Mouse (Mus musculus) G1E (cell line): ENCODE results near the gene Gm17728. TPM values are rescaled to one million over a fixed set of nuclear protein-coding genes. Genes with fewer than 3 reads are reported as not detected.
"Not testable (repeated sequence)": the region's sequence is repeated elsewhere in the genome, so short reads cannot be mapped to it uniquely, and the experiment has no call there.

Experiments used
- ATAC-seq: 2 replicates; pipeline ENCODE4 v1.8.0; 2016; ENCODE audit warnings: mild to moderate bottlenecking; ENCODE audit not compliant: insufficient number of reproducible peaks, poor library complexity, low FRiP score, severe bottlenecking; ENCODE audit errors: extremely low read depth
- DNase-seq: peaks from one replicate; pipeline ENCODE4 v3.0.0; 2012; ENCODE audit warnings: low spot score
- H3K27me3 ChIP-seq: 2 replicates; pipeline ENCODE4 v1.6.1; 2012; ENCODE audit warnings: mild to moderate bottlenecking, low read length, inconsistent platforms; ENCODE audit not compliant: insufficient read depth
- H3K36me3 ChIP-seq: replicated peaks from 2 replicates; pipeline ENCODE3; 2012; ENCODE audit warnings: mild to moderate bottlenecking, inconsistent platforms
- H3K4me1 ChIP-seq: 2 replicates; pipeline ENCODE4 v1.6.1; 2012; ENCODE audit warnings: low read depth, low read length, inconsistent platforms, mixed read lengths; ENCODE audit not compliant: insufficient read depth
- H3K4me3 ChIP-seq: 2 replicates; pipeline ENCODE4 v1.5.1; 2012; ENCODE audit warnings: low read depth, mild to moderate bottlenecking, inconsistent platforms, low read length, moderate library complexity, mixed read lengths
- H3K9me3 ChIP-seq: replicated peaks from 2 replicates; pipeline ENCODE4 v1.6.1; 2012; ENCODE audit warnings: inconsistent platforms
- CTCF ChIP-seq: IDR thresholded peaks from 2 replicates; pipeline ENCODE4 v1.5.1; 2012; ENCODE audit warnings: low read depth, low read length, inconsistent platforms, mixed read lengths
- GATA1 ChIP-seq: IDR thresholded peaks from 2 replicates; pipeline ENCODE4 v1.6.1; 2012; ENCODE audit warnings: borderline replicate concordance, low read length, inconsistent platforms, mixed read lengths
- GATA2 ChIP-seq: IDR thresholded peaks from 2 replicates; pipeline ENCODE4 v1.6.1; 2012; ENCODE audit warnings: low read depth, low read length, inconsistent platforms, borderline replicate concordance
- POLR2AphosphoS5 ChIP-seq: IDR thresholded peaks from 2 replicates; pipeline ENCODE4 v1.6.1; 2012; ENCODE audit warnings: low read depth, low read length, inconsistent platforms; ENCODE audit not compliant: insufficient replicate concordance
- TAL1 ChIP-seq: conservative IDR thresholded peaks from 2 replicates; pipeline ENCODE4 v1.6.1; 2012; ENCODE audit warnings: low read depth, low read length, inconsistent platforms, mixed read lengths
- polyA plus RNA-seq: library from polyadenylated mRNA; stranded (reverse); fragments of >175 nt; gene quantifications from 2 replicates; pipeline ENCODE4 v1.2.3, GENCODE M21; 2012
- total RNA-seq, 2 experiments: library from RNA; stranded (forward) in 1 of 2; stranded (reverse) in 1 of 2; fragments of 200-1000 nt in 1 of 2; fragments of >200 nt in 1 of 2; fragmentation: Nextera tagmentation in 1 of 2; gene quantifications; 2 replicates each; pipeline ENCODE4 v1.2.3; 2014 to 2017

The Gm17728 gene
- not detected in 2 replicates for total RNA-seq (2014; fragmentation: Nextera tagmentation)
- 0.58 TPM in 1 of 2 replicates, not detected in the other for total RNA-seq (2017)
- polyA plus RNA-seq: not detected in 2 replicates

GRCm38 (mm10) chr17:9421760-9422159 is at the start of gene Gm17728:
Gene Gm17728, plus strand, starts transcription at chr17:9422060.
- H3K36me3 ChIP-seq, ATAC-seq, DNase-seq, H3K4me1 ChIP-seq, H3K4me3 ChIP-seq, H3K27me3 ChIP-seq, H3K9me3 ChIP-seq: not testable (repeated sequence)

DNA sequence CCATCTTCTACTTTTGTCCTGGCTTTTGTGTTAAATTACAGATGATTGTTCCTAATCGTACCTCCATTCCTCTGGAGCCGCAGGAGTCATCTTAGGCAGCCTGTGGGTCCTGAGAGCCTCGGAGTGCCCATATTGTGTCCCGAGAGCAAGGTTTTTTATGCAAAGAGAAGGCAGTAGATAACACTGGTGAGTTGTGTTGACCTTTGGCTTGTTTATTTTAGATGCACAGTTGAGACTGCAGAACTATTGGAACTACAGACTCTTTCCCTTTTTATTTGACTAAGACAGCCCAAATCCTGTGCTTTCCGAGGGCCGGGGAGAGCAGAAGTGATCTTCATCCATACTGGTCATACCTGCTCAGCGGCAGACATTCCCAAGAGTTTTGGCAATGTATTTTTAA is 24.4 kb upstream of the Gm17728 start:
- no peaks in the 10 kb centered on the region for H3K9me3 ChIP-seq
- TF ChIP-seq POLR2AphosphoS5 (no peak), GATA1 (no peak), CTCF (no peak), TAL1 (no peak), GATA2 (no peak)
- no peaks in the 10 kb centered on the region for H3K4me1 ChIP-seq
- H3K4me3 ChIP-seq: no peak overlapping the region
- no peaks in the 10 kb centered on the region for H3K27me3 ChIP-seq
- DNase-seq (no peak), ATAC-seq (no peak)
- no peaks in the 10 kb centered on the region for H3K36me3 ChIP-seq

DNA sequence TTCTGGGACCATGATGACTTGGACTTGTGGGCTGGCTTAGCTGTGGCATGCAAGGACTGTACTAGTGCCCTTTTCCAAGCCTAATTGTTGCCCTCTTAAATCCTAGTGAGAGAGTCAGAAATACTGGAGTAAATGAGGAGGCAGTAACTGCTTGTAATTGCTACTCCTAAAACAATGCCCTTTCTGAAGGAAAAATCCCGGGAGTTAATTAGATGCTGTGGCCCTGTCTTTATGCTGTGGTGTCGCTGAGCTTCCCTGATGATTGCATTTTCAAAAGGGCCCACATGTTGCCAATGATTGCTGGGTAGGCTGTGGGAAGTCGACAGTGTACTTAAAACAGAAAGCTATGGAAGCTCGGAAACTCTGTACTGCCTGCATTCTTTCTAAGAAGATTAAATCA is 23.3 kb upstream of the Gm17728 start:
- TF ChIP-seq GATA1 (no peak), CTCF (no peak), POLR2AphosphoS5 (no peak), TAL1 (no peak), GATA2 (no peak)
- H3K36me3 ChIP-seq: no peaks in the 10 kb centered on the region
- no peaks in the 10 kb centered on the region for H3K9me3 ChIP-seq
- no peaks in the 10 kb centered on the region for H3K4me1 ChIP-seq
- DNase-seq (no peak), ATAC-seq (no peak)
- H3K27me3 ChIP-seq: no peaks in the 10 kb centered on the region
- no peak overlapping the region for H3K4me3 ChIP-seq

DNA sequence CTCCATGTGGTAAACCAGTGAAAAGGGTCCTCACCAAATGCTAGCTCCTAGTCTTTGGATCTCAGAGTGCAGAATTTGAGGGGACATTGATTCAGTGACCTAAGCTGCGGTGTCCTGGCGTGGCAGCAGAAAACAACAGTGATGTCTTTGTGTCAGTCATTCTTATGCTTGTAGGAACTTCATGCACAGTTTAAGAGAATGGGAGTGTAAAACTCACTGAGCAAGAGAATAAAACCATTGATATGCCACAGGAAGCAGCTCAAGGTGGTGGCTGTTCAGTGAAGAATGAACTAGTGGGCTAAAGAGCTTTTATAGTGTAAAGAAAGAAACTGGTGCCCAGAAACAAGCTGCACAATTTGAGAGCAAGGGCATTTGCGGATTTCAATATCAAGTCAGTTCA is 17.9 kb upstream of the Gm17728 start:
- TF ChIP-seq TAL1 (no peak), POLR2AphosphoS5 (no peak), CTCF (no peak), GATA1 (no peak), GATA2 (no peak)
- no peaks in the 10 kb centered on the region for H3K27me3 ChIP-seq
- H3K9me3 ChIP-seq: no peaks in the 10 kb centered on the region
- H3K36me3 ChIP-seq: no peaks in the 10 kb centered on the region
- ATAC-seq (no peak), DNase-seq (no peak)
- H3K4me3 ChIP-seq: no peak overlapping the region
- H3K4me1 ChIP-seq: no peaks in the 10 kb centered on the region

- Histone ChIP-seq H3K36me3 (no peaks in the 10 kb centered on the region), H3K9me3 (no peaks in the 10 kb centered on the region), H3K4me3 (no peak overlapping the region), H3K27me3 (no peaks in the 10 kb centered on the region), H3K4me1 (no peaks in the 10 kb centered on the region)
- ATAC-seq (no peak), DNase-seq (no peak)
- TF ChIP-seq GATA1 (no peak), POLR2AphosphoS5 (no peak), TAL1 (no peak), GATA2 (no peak), CTCF (no peak)
Observed at GRCm38 (mm10) chr17:9407640-9408039, 14.2 kb upstream of the Gm17728 start.

DNA sequence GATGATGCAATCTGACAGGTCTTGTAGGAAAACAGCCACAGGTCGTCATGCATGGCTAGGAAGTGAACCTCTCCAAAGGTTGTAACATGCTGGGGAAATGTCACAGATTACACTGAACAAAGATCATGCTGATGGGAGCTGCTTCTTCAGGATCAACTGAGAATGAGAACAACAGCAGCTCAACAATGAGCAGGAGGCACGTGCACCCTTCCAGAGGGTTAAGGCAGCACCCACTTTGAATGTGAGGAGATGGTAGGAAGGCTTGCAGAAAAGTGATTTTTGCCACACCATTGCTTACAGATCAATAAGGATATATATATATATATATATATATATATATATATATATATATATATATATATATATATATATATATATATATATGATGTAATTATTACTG is 2.8 kb upstream of the Gm17728 start:
- DNase-seq (no peak), ATAC-seq (no peak)
- Histone ChIP-seq H3K36me3 (no peaks in the 10 kb centered on the region), H3K4me1 (no peaks in the 10 kb centered on the region), H3K9me3 (no peaks in the 10 kb centered on the region), H3K27me3 (no peaks in the 10 kb centered on the region), H3K4me3 (no peak overlapping the region)
- no peak for TF ChIP-seq TAL1
- no peak for TF ChIP-seq CTCF
- no peak for TF ChIP-seq POLR2AphosphoS5

- DNase-seq: no peak
- Histone ChIP-seq H3K4me1 (no peaks in the 10 kb centered on the region), H3K27me3 (no peaks in the 10 kb centered on the region), H3K9me3 (no peaks in the 10 kb centered on the region), H3K36me3 (no peaks in the 10 kb centered on the region), H3K4me3 (no peak overlapping the region)
- no peak for TF ChIP-seq GATA1
- no peak for TF ChIP-seq CTCF
- no peak for TF ChIP-seq POLR2AphosphoS5
- TF ChIP-seq GATA2: no peak
- no peak for TF ChIP-seq TAL1
- ATAC-seq: no peak
Observed at GRCm38 (mm10) chr17:9428374-9428994, 6.6 kb downstream of the Gm17728 start.
